Mouse (Mus musculus) ES-E14 (cell line): ENCODE data around the gene Slc24a4.

ENCODE experiments used
- CHD2 ChIP-seq: IDR thresholded peaks from 2 replicates; pipeline ENCODE4 v1.6.1; 2014; ENCODE audit warnings: mild to moderate bottlenecking, low read depth, low read length, inconsistent platforms
- MAFK ChIP-seq: IDR thresholded peaks from 2 replicates; pipeline ENCODE4 v1.6.1; 2014; ENCODE audit warnings: mild to moderate bottlenecking, low read depth, low read length, inconsistent platforms; ENCODE audit not compliant: insufficient read depth
- ZC3H11A ChIP-seq: IDR thresholded peaks from 2 replicates; pipeline ENCODE4 v1.6.1; 2012; ENCODE audit warnings: low read depth, mild to moderate bottlenecking, inconsistent platforms, low read length, borderline replicate concordance
- ZNF384 ChIP-seq: IDR thresholded peaks from 2 replicates; pipeline ENCODE4 v1.6.1; 2012; ENCODE audit warnings: low read depth, low read length, inconsistent platforms

DNA sequence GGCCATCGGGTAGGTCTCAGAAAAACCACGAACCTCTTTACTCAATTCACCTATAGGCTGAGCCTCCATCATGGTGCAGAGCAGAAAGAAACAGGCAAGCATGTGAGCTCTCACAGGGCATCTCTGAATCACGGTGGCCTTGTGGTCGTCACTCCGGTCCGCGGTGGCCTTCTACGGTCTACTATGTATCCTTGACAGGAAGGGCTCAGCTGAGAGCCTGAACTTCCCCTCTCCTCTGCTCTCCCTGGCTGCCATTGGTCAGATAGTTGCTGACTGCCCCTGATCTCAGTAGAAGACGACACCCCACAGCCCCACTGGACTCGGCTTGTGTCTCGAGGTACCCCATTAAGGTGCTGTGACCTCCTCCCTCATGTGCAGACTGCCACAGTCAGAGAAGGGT is 44.2 kb downstream of the Slc24a4 start:
- TF ChIP-seq CHD2: no peak
- no peak for TF ChIP-seq ZC3H11A
- TF ChIP-seq MAFK: no peak
- no peak for TF ChIP-seq ZNF384
